Mouse (Mus musculus) bone marrow macrophage, adult 2 months (primary cell): ENCODE results near the gene Smim27. TPM values are rescaled to one million over a fixed set of nuclear protein-coding genes. Genes with fewer than 3 reads are reported as not detected.
"Not testable (repeated sequence)": the region's sequence is repeated elsewhere in the genome, so short reads cannot be mapped to it uniquely, and the experiment has no call there.

ENCODE experiments used
- H3K27ac ChIP-seq: 2 replicates; pipeline ENCODE4 v1.5.1; 2012; ENCODE audit warnings: low read depth, low read length; ENCODE audit not compliant: insufficient read depth
- H3K4me1 ChIP-seq: 2 replicates; pipeline ENCODE4 v1.6.1; 2012; ENCODE audit warnings: low read length; ENCODE audit not compliant: control insufficient read depth, insufficient read depth
- H3K4me3 ChIP-seq: 2 replicates; pipeline ENCODE4 v1.5.1; 2012; ENCODE audit warnings: mild to moderate bottlenecking, low read length, moderate library complexity; ENCODE audit not compliant: insufficient read depth
- CTCF ChIP-seq: IDR thresholded peaks from 2 replicates; pipeline ENCODE4 v1.5.1; 2012; ENCODE audit warnings: low read depth, mild to moderate bottlenecking, low read length, moderate library complexity
- POLR2A ChIP-seq: IDR thresholded peaks from 2 replicates; pipeline ENCODE4 v1.6.1; 2012; ENCODE audit warnings: mild to moderate bottlenecking, low read depth, low read length, borderline replicate concordance
- polyA plus RNA-seq: library from polyadenylated mRNA; stranded (reverse); fragments of >200 nt; gene quantifications from 2 replicates; pipeline ENCODE4 v1.2.4, GENCODE M21; 2012; ENCODE audit not compliant: missing spikeins, insufficient read depth, insufficient read length

Gene Smim27
- polyA plus RNA-seq, 1 experiment = 22.6 TPM

DNA sequence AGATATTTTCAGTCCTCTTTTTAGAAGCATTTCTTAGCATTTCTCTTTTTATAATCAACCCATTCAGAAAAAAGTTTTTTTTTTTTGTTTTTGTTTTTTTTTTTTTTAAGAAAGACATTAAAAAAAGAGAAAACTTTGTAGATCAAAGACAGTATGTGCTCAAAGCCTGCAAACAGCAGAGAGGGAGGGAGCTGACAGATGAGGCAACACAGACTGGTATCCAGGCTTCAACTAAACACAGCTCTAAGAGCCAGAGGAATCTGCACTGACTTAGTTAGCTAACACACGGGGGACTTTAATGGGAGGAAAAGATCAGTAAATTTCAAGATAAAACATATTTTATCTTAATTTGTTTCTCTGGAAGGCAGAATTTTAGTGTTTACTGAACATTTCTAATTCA, 5.1 kb upstream of the Smim27 start:
- Histone ChIP-seq H3K4me1 (peaks cover 8% of the 10 kb centered on the region; the same call in 1 of the 2 replicates), H3K4me3 (no peak overlapping the region), H3K27ac (no peak overlapping the region)
- no peak for TF ChIP-seq CTCF
- TF ChIP-seq POLR2A = no peak

DNA sequence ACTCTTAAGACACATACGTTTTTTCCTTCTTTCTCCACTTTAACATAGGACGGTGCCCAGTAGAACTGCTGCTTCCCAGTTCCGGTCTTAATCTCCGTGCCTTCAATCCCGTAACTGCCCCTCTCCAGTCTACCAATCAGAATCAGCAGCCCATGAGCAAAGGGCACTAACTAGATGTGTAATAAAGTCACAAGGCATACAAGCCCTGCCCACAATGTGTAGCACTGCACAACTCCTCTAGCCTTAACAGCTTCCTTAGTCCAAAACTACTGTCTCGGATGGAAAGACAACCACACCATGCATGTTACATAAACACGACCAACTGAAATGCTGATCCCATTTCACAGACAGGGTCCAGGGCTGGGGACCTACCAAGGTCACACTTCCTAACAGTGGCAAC, 1.7 kb upstream of the Smim27 start:
- Histone ChIP-seq H3K4me1 (peaks cover 8% of the 10 kb centered on the region; the same call in 1 of the 2 replicates), H3K27ac (peak overlapping the region; percentile 4; the same call in 1 of the 2 replicates), H3K4me3 (peak overlapping the region; percentile 75)
- no peak for TF ChIP-seq POLR2A

DNA sequence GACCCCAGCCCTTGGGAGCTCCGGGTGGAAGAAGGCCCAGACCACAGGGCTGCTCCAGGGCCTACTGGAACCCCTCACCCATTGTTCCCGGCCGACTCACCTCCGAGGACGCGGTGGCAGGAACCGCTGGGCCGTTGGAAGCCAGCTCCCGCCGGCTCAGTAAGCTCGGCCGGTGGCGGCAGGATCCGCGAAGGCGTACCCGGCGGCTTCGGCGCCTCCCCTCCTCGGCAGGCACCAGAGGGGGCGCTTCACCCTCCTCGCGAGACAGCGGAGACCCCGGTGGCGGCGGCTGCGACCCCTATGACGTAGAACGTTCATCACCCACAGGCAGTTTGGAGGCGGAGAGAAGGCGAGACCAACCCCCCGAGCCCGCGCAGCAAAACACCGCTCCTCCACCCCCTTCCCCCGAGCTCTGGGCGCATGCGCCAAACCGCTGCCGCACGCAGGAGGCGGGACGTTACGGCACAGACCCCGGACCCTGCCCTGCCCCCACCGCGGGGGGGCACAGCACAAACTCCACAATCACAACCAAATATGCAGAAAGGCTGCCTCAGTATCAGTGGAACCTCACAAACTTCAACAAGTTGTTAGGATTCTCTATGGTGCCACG, 1.1 kb upstream of the Smim27 start:
- peak overlapping the region; percentile 95 for H3K27ac ChIP-seq
- no peak for TF ChIP-seq POLR2A
- 0 out of 2 replicates have a peak, but pooled peaks have one; percentile 16 for TF ChIP-seq CTCF
- peak overlapping the region; percentile 75 for H3K4me3 ChIP-seq
- peaks cover 8% of the 10 kb centered on the region; the same call in 1 of the 2 replicates for H3K4me1 ChIP-seq

DNA sequence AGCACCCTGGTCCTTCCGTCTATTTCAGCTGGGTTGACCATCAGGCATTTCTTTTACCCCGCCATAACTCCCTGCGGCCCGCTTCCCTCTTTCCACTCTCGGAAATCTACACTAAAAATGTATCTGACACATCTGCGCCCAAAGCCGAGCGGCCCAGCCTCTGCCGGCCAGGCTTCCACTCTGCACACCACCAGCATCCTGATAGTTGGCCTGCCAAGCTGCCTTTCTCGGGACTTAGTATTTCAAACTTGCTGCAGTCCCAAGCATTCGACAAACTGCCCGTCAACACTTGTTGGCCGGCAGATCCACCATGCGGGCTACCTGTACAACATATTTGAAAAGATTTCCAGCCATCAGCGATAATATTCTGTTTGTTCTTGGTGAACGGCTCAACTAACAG, 544 bp upstream of the Smim27 start:
- H3K4me3 ChIP-seq = peak overlapping the region; percentile 75
- H3K27ac ChIP-seq = peak overlapping the region; percentile 95
- TF ChIP-seq POLR2A (no peak), CTCF (0 out of 2 replicates have a peak, but pooled peaks have one; percentile 12)
- peaks cover 8% of the 10 kb centered on the region; the same call in 1 of the 2 replicates for H3K4me1 ChIP-seq

DNA sequence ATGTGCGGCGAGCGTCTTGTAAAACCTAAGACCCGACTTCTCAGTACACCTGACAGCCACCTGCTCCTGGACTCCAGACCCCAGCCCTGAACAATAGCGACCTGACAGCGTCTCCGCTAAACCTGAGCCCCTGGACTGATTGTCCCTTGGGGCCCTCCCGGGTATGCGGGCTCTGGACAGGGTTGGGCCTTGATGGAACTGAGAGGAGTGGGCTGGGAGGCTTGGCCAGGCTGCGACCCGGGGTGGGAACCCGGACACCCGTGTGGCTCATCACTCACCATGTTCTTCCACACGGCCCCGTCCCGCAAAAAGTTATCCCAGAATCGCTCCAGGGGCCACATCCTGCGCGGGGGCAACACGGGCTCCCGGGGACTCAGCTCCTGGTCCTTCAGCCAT, 9.5 kb downstream of the Smim27 start:
- Histone ChIP-seq H3K4me3 (peak overlapping the region; percentile 76), H3K4me1 (peaks cover 3% of the 10 kb centered on the region), H3K27ac (no peak overlapping the region)
- no peak for TF ChIP-seq POLR2A
- TF ChIP-seq CTCF = no peak

DNA sequence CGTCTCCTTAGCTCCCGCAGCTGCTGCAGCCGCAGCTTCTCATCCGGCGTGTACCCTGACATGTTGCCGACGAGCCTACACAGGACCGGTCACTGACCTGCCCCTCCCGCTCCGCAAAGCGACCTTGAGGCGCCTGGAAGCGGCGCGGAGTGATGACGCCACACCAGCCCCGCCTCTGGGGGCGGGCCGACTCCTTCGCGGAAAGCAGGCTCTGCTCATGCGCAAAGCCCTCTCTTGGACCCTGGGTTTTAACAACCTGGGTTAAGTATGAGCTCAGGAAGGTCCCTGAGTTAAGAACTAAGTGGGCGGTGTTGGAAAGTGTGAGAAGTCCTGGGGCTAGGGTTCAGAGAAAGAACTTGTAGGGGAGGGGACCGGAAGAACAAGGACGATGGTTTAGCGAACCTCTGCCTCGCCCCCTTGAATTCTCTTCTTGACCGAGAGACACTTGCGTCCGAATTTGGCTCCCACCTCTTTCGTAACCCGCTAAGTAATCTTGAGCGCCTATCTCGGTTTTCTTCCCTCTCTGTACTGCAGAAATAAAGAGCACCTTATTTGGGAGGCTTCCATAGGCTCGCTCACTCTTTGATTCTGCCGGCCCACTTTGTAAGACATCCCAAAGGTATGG, 10.0 kb downstream of the Smim27 start, which contains the start of gene Ndufb6:
Ndufb6 (minus strand) TSS at position 146 of the 625 bp plus-strand sequence.
- TF ChIP-seq POLR2A (no peak), CTCF (no peak)
- H3K27ac ChIP-seq = peak within 1 kb of the TSS; percentile 62
- peak within 1 kb of the TSS; percentile 76 for H3K4me3 ChIP-seq
- peaks cover 3% of the 10 kb centered on the region for H3K4me1 ChIP-seq

DNA sequence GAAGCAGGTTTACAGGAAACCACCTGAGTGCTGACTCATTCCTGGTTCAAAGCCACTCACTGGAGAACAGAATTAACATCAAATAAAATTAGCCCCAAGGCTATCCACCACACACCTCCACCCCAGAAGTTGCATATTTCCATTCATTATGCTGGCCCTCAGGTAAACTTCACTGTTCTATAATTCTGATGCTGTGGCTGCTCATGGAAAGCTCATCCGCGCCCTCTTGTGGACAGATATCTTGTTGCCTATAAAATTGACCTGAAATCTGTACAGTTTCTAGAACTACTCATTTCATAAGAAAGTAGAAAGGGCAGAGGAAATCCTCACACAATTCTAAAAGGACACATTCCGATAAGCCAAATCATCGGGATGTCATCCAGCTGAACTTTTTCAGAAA, 16.2 kb downstream of the Smim27 start:
- Histone ChIP-seq H3K27ac (no peak overlapping the region), H3K4me3 (no peak overlapping the region), H3K4me1 (peaks cover 5% of the 10 kb centered on the region)
- TF ChIP-seq CTCF = no peak
- no peak for TF ChIP-seq POLR2A

DNA sequence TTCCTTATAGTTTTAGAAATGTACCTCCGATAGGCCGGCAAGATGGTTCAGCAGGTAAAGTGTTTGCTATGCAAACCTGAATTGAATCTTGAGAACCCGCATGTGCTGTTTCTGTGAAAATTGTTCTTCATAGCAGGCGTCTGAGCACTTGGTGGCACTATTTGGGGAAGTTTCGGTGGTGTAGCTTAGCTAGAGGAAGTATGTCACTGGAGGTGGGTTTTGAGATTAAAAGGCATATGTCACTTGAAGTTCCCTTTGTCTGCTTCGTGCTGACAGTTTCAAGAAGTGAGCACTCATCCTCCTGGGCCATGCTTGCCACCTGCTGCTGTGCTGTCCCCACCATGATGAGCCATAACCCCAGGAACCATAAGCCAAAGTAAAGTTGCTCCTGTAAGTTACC, 18.0 kb downstream of the Smim27 start:
- H3K4me3 ChIP-seq = peak overlapping the region; percentile 18; the same call in 1 of the 2 replicates
- TF ChIP-seq POLR2A = no peak
- TF ChIP-seq CTCF = no peak
- peaks cover 5% of the 10 kb centered on the region for H3K4me1 ChIP-seq
- H3K27ac ChIP-seq = 0 out of 2 replicates have a peak overlapping the region, but pooled peaks have one; percentile 4

DNA sequence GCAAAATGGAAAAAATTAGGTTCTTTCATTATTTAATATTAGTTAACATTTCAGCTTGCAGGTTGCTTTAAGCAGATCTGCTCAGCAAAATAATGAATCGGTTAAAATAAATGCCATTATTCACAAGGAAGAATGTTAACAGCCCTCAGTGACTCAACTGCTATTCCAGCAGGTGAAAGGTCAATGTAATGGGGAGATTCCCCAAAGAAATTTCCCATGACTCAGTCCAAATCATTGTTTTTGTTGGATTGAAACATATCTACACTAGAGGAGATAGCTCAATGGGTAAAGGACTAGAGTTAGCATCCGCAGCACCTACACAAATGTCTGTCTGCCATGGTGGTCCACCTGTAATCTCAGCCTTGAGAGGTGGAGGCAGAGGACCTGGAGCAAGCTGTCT, 19.7 kb downstream of the Smim27 start:
- no peak overlapping the region for H3K27ac ChIP-seq
- TF ChIP-seq CTCF (no peak), POLR2A (no peak)
- H3K4me3 ChIP-seq = no peak overlapping the region
- H3K4me1 ChIP-seq = peaks cover 5% of the 10 kb centered on the region

DNA sequence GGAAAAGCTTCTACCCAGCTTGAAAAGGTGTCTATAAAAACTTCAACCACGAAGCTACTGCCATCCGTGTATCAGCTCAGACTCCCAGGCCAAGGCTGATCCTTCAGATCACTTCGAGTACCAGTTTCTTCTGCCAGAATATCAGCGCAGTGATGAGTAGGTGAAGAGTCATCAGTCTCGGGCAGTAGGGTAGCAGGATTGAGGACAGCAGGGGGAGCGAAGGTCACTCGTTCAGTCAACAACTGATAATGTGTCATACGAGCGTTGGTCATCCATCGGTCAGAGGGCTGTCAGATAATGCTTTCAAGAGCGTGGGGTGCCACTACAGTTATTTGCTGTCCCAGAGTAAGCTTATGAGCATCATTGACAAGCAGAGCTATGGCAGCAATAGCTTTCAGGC, 22.1 kb downstream of the Smim27 start:
- not testable (repeated sequence) for H3K4me3 ChIP-seq, H3K4me1 ChIP-seq, H3K27ac ChIP-seq
